Mouse (Mus musculus): ENCODE results near the gene Pacrg. TPM values are rescaled to one million over a fixed set of nuclear protein-coding genes. Genes with fewer than 3 reads are reported as not detected.

Pacrg gene
- not detected for total RNA-seq (2023)

DNA sequence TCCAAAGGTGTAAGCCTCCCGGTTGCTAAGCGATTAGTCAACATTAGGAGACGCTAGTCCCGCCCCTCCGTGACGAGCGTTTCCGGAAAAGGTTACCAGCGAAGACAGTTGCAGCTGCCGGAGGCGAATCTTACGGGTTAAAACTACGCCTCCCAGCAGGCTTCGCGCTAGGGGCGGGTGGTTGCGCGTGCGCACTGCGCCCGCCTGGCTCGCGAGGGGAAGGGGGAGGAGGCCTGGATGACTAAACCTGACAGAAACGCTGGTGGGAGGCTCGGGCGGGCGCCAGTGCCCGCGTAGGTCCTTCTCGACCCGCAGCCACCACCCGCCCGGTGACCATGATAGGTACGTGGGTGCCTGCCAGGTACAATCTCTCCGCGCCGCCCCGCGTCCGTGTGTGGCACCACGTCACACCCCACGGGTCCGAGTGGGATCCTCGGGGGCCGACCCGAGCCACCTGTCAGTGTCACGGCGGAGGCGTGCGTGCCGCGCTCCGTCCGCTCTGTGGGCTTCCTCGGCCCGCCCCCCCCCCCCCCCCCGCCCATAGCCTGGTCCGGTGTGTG is at the start of gene Pacrg, which contains the start of gene Prkn:
Gene Pacrg (minus strand): TSS at position 164 of the 560 bp plus-strand sequence.
Gene Prkn (plus strand): TSS at position 237 of the 560 bp plus-strand sequence.

Other genes with a start within 250 kb of the Pacrg start
- gene Prkn, start 73 bp upstream of the Pacrg start, total RNA-seq (2023), result not detected

All from CD4-positive naive resting alpha-beta T cell, adult 76 days (primary cell).